Mouse (Mus musculus) layer of hippocampus, postnatal 10 days (tissue): ENCODE data around the gene Zdhhc22. TPM values are rescaled to one million over a fixed set of nuclear protein-coding genes. Genes with fewer than 3 reads are reported as not detected.

Experiments
- DNase-seq, 2 experiments: peaks; one replicate each; pipeline ENCODE4 v3.0.0; 2021; ENCODE audit warnings: low spot score in 2 of 2
- total RNA-seq, 2 experiments: library from RNA; stranded (reverse); gene quantifications; 2 replicates each; pipeline ENCODE4 v1.2.3; 2021

Gene Zdhhc22
- total RNA-seq, 2 experiments from 2014 or later: 14.0 to 16.8 TPM

GRCm38 (mm10) chr12:86998699-86999098, 8.5 kb upstream of the Zdhhc22 start:
- DNase-seq: peak in 1 of 2 experiments; percentile 11

- no peak for DNase-seq
These were observed 5.7 kb upstream of the Zdhhc22 start for GRCm38 (mm10) chr12:86995931-86996330.

GRCm38 (mm10) chr12:86994776-86995175, 4.5 kb upstream of the Zdhhc22 start:
- DNase-seq: no peak

GRCm38 (mm10) chr12:86994166-86994565, 3.9 kb upstream of the Zdhhc22 start:
- no peak for DNase-seq

- no peak for DNase-seq
These were observed 503 bp upstream of the Zdhhc22 start for GRCm38 (mm10) chr12:86990755-86991110.

- no peak for DNase-seq
These were observed 852 bp downstream of the Zdhhc22 start for GRCm38 (mm10) chr12:86989378-86989777.

- no peak for DNase-seq
These were observed 2.0 kb downstream of the Zdhhc22 start for GRCm38 (mm10) chr12:86988227-86988626.

- DNase-seq: no peak
These were observed 3.7 kb downstream of the Zdhhc22 start for GRCm38 (mm10) chr12:86986562-86986961.

GRCm38 (mm10) chr12:86984194-86984555, 6.1 kb downstream of the Zdhhc22 start:
- DNase-seq: peak in 1 of 2 experiments; percentile 51

GRCm38 (mm10) chr12:86983470-86984193, 6.6 kb downstream of the Zdhhc22 start:
- peak; percentile 73 to 80 for DNase-seq

- DNase-seq: no peak
These were observed 9.1 kb downstream of the Zdhhc22 start for GRCm38 (mm10) chr12:86981180-86981579.

- DNase-seq: peak in 1 of 2 experiments; percentile 58
These were observed 12.4 kb downstream of the Zdhhc22 start for GRCm38 (mm10) chr12:86977833-86978232.

- no peak for DNase-seq
These were observed 13.6 kb downstream of the Zdhhc22 start for GRCm38 (mm10) chr12:86976511-86977168.

GRCm38 (mm10) chr12:86975761-86976160, 14.5 kb downstream of the Zdhhc22 start:
- DNase-seq: no peak

- DNase-seq: peak; percentile 86 to 89
These were observed 15.6 kb downstream of the Zdhhc22 start for GRCm38 (mm10) chr12:86974387-86975288.

- DNase-seq: no peak
These were observed 16.5 kb downstream of the Zdhhc22 start for GRCm38 (mm10) chr12:86973706-86974105.

- DNase-seq: peak; percentile 51 to 69
These were observed 17.0 kb downstream of the Zdhhc22 start for GRCm38 (mm10) chr12:86973216-86973615.

GRCm38 (mm10) chr12:86971089-86971488, 19.1 kb downstream of the Zdhhc22 start:
- DNase-seq: no peak

- no peak for DNase-seq
These were observed 21.0 kb downstream of the Zdhhc22 start for GRCm38 (mm10) chr12:86969220-86969601.

GRCm38 (mm10) chr12:86968468-86969219, 21.6 kb downstream of the Zdhhc22 start:
- DNase-seq: no peak

- DNase-seq: no peak
These were observed 24.9 kb downstream of the Zdhhc22 start for GRCm38 (mm10) chr12:86965237-86965799.
